Comparison of ENCODE assay signal across 13 mouse cellular contexts in the genomic region with DNA sequence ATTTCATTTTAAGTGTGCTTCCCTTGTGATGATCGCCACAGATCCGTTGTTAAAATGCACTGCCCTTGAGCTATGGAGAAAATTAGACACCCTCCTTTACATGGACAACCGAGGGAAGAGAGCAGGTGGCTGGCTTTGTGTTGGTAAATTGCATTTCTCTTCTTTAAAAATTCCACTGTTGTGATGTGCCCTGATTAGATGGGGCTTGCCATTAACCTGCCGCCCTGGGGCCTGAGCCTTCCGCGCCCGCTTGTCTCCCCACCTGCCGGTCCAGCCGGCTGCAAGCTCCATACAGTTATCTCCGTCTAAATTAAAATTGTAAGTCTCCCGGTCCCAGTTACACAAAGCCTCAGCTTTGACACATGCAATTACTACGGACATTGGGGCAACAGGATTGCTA. TPM values are rescaled to one million over a fixed set of nuclear protein-coding genes. Genes with fewer than 3 reads are reported as not detected.
DNase-seq lines count a peak whose midpoint lies in the region; ATAC-seq lines count a peak whose summit lies in the region.
"Had no signal": no experiment of that assay in that cellular context is flagged by ENCODE, and none has a peak within 500 bp of the region (broad histone marks: within the 10 kb centered on the region; RNA-seq: fewer than 3 reads in every experiment).

No protein-coding gene starts in this region.

- H3K27ac ChIP-seq in midbrain, embryonic 14.5 days (replicated peaks; ENCODE audit: low read depth, low read length), result peak overlapping the region; percentile 49
- H3K27ac ChIP-seq: heart, embryonic 10.5 days; limb, embryonic 15.5 days had no signal

- DNase-seq in cerebellum, adult 9-11 months, result peak; percentile 28
- no peak for DNase-seq in cerebellum, postnatal 36 days
- DNase-seq in left cerebral cortex, postnatal 4 days, result peak; percentile 22
- DNase-seq in left cerebral cortex, postnatal 14 days (ENCODE audit: low spot score in 2 of 2), result no peak
- peak; percentile 28 for DNase-seq in brain, adult 2 months (ENCODE audit: low read depth, low spot score)
- DNase-seq in midbrain, embryonic 14.5 days, result peak; percentile 42
- DNase-seq in right cerebral cortex, postnatal 36 days (ENCODE audit: low spot score in 2 of 2), result no peak
- no peak for DNase-seq in urinary bladder, postnatal 10 days (ENCODE audit: low spot score)
- DNase-seq: gastrocnemius, postnatal 14 days; lung, adult 18-20 months had no signal

- no peak for ATAC-seq in midbrain, embryonic 14.5 days (ENCODE audit: low FRiP score, low TSS enrichment)

- no peaks in the 10 kb centered on the region for H3K9me3 ChIP-seq in midbrain, embryonic 14.5 days (ENCODE audit: control insufficient read depth, low read length)
- H3K9me3 ChIP-seq: heart, embryonic 10.5 days; limb, embryonic 15.5 days had no signal

- H3K4me1 ChIP-seq in midbrain, embryonic 14.5 days (ENCODE audit: control insufficient read depth, insufficient read depth, low read length), result peaks cover 5% of the 10 kb centered on the region; the same call in 1 of the 2 replicates
- H3K4me1 ChIP-seq: heart, embryonic 10.5 days; limb, embryonic 15.5 days had no signal

- no peaks in the 10 kb centered on the region for H3K36me3 ChIP-seq in midbrain, embryonic 14.5 days (ENCODE audit: control insufficient read depth, insufficient read depth, low read length)
- H3K36me3 ChIP-seq: heart, embryonic 10.5 days; limb, embryonic 15.5 days had no signal

- H3K4me2 ChIP-seq in midbrain, embryonic 14.5 days (ENCODE audit: low read length), result peak overlapping the region; percentile 27; the same call in 1 of the 2 replicates
- H3K4me2 ChIP-seq: limb, embryonic 15.5 days had no signal

- no peaks in the 10 kb centered on the region for H3K27me3 ChIP-seq in midbrain, embryonic 14.5 days (ENCODE audit: control insufficient read depth, insufficient read depth, low read length)

- 0 out of 2 replicates have a peak overlapping the region, but pooled peaks have one; percentile 27 for H3K9ac ChIP-seq in midbrain, embryonic 14.5 days (replicated peaks; ENCODE audit: low read length)
- H3K9ac ChIP-seq: limb, embryonic 15.5 days had no signal

- intact Hi-C loops in left cerebral cortex, postnatal 4 days (cut with DNase I), result no loop called here
- intact Hi-C loops in left cerebral cortex, postnatal 14 days (cut with DNase I), result no loop called here

- 23% methylated on average over 12 of the region's 12 CpGs for WGBS in midbrain, embryonic 14.5 days

- no peak overlapping the region for H3K4me3 ChIP-seq in midbrain, embryonic 14.5 days (replicated peaks; ENCODE audit: low read depth, low read length)
- H3K4me3 ChIP-seq: erythroblast, embryonic 14.5 days; heart, embryonic 10.5 days; limb, embryonic 15.5 days had no signal

RNA-seq across cellular contexts. Expression of a gene that starts 48.7 kb away (rescaled TPM):
- total RNA-seq in left cerebral cortex, postnatal 4 days (2021), result 100 to 1,000 TPM in 1 of 2 experiments, 10 to 100 TPM in 1; 95.5 to 106 TPM
- 10 to 100 TPM; 48.8 to 53.3 TPM for total RNA-seq in left cerebral cortex, postnatal 14 days (2021)
- 74.4 and 76.9 TPM in 2 replicates for polyA plus RNA-seq in midbrain, embryonic 14.5 days (2014; fragmentation: Nextera tagmentation; extraction: Ambion mirVana)

Comparison
In these comparisons a context has a peak if more than half of its experiments do, and no peak if none do; other contexts are left out.
1. DNase-seq: peak in cerebellum, adult 9-11 months (single experiment), left cerebral cortex, postnatal 4 days (single experiment), brain, adult 2 months (single experiment) and midbrain, embryonic 14.5 days (single experiment); none in cerebellum, postnatal 36 days (0 of 2), left cerebral cortex, postnatal 14 days (0 of 2), right cerebral cortex, postnatal 36 days (0 of 2) and urinary bladder, postnatal 10 days (single experiment).